Mouse (Mus musculus): ENCODE measurements around the gene Edem3. TPM values are rescaled to one million over a fixed set of nuclear protein-coding genes. Genes with fewer than 3 reads are reported as not detected.

The Edem3 gene
- 6.3 TPM for polyA plus RNA-seq (2017; shearing (Covaris generic))

GRCm38 (mm10) chr1:151754881-151755659, at the start of gene Edem3:
TSS of gene Edem3 (plus strand) at chr1:151755371.

Other genes starting within 250 kb of the Edem3 start
- gene Fam129a, start 184.2 kb upstream of the Edem3 start, polyA plus RNA-seq (2017; shearing (Covaris generic)) = 106 TPM